Mouse (Mus musculus) midbrain, embryonic 14.5 days (tissue): ENCODE data around the gene Sbf2. TPM values are rescaled to one million over a fixed set of nuclear protein-coding genes. Genes with fewer than 3 reads are reported as not detected.

ENCODE experiments used
- ATAC-seq: fragments of 200-750 bp; cut with Nextera tagmentation; 2 replicates; pipeline ENCODE4 v1.8.0; 2017; ENCODE audit warnings: moderate number of reproducible peaks, moderate library complexity; ENCODE audit not compliant: low FRiP score, low TSS enrichment
- DNase-seq: peaks from one replicate; pipeline ENCODE4 v3.0.0-alpha.2; 2015
- H3K27ac ChIP-seq: fragments of 300-500 bp; sonication (generic); replicated peaks from 2 replicates; pipeline ENCODE4 v1.5.1; 2014; ENCODE audit warnings: mild to moderate bottlenecking, low read depth, low read length, moderate library complexity
- H3K27me3 ChIP-seq: fragments of 300-500 bp; sonication (generic); 2 replicates; pipeline ENCODE4 v1.6.1; 2014; ENCODE audit warnings: low read length, control low read depth, mixed read lengths; ENCODE audit not compliant: control insufficient read depth, insufficient read depth
- H3K36me3 ChIP-seq: fragments of 300-500 bp; sonication (generic); 2 replicates; pipeline ENCODE4 v1.6.1; 2014; ENCODE audit warnings: low read length, control low read depth; ENCODE audit not compliant: control insufficient read depth, insufficient read depth
- H3K4me1 ChIP-seq: fragments of 300-500 bp; sonication (generic); 2 replicates; pipeline ENCODE4 v1.6.1; 2014; ENCODE audit warnings: mild to moderate bottlenecking, antibody characterized with exemption, low read length, control low read depth; ENCODE audit not compliant: control insufficient read depth, insufficient read depth
- H3K4me2 ChIP-seq: fragments of 300-500 bp; sonication (generic); 2 replicates; pipeline ENCODE4 v1.6.1; 2014; ENCODE audit warnings: mild to moderate bottlenecking, low read length, moderate library complexity
- H3K4me3 ChIP-seq: fragments of 300-500 bp; sonication (generic); replicated peaks from 2 replicates; pipeline ENCODE4 v1.5.1; 2014; ENCODE audit warnings: low read depth, low read length
- H3K9ac ChIP-seq: fragments of 300-500 bp; sonication (generic); replicated peaks from 2 replicates; pipeline ENCODE4 v1.6.1; 2014; ENCODE audit warnings: mild to moderate bottlenecking, low read length, moderate library complexity
- H3K9me3 ChIP-seq: fragments of 300-500 bp; sonication (generic); 2 replicates; pipeline ENCODE4 v1.6.1; 2016; ENCODE audit warnings: low read length, control low read depth, mixed read lengths; ENCODE audit not compliant: control insufficient read depth
- WGBS: fragments of 180-500 bp; shearing (Covaris S2); extraction: QIAGEN DNeasy Blood & Tissue Kit; methylation state at CpG from one replicate; pipeline ENCODE4 v1.1.7; 2014; 5-methylcytosine and 5-hydroxymethylcytosine counted together
- polyA plus RNA-seq: library from polyadenylated mRNA; unstranded; fragments of >200 nt; fragmentation: Nextera tagmentation; extraction: Ambion mirVana; gene quantifications from 2 replicates; pipeline ENCODE4 v1.2.1, GENCODE M21; 2014

Gene Sbf2
- polyA plus RNA-seq, 1 experiment from 2014 or later = 73.5 TPM

- H3K4me2 ChIP-seq = peak overlapping the region; percentile 24; the same call in 1 of the 2 replicates
- H3K27me3 ChIP-seq = peaks cover 62% of the 10 kb centered on the region
- ATAC-seq (no peak), DNase-seq (peak; percentile 31)
- no peaks in the 10 kb centered on the region for H3K36me3 ChIP-seq
- 3% methylated on average over 28 of the region's 28 CpGs for whole genome bisulfite sequencing
- H3K4me3 ChIP-seq = peak overlapping the region; percentile 36; the same call in 1 of the 2 replicates
- H3K9ac ChIP-seq = no peak overlapping the region
- no peak overlapping the region for H3K27ac ChIP-seq
- peaks cover 30% of the 10 kb centered on the region for H3K4me1 ChIP-seq
- H3K9me3 ChIP-seq = no peaks in the 10 kb centered on the region
Measured at GRCm38 (mm10) chr7:110626186-110627098, 11.7 kb upstream of the Sbf2 start.

GRCm38 (mm10) chr7:110625489-110625888 is 10.8 kb upstream of the Sbf2 start:
- no peak overlapping the region for H3K27ac ChIP-seq
- no peak overlapping the region for H3K4me2 ChIP-seq
- H3K4me3 ChIP-seq = no peak overlapping the region
- no peak for DNase-seq
- no peak for ATAC-seq
- H3K9me3 ChIP-seq = no peaks in the 10 kb centered on the region
- H3K27me3 ChIP-seq = peaks cover 55% of the 10 kb centered on the region
- 61% methylated on average over 10 of the region's 10 CpGs for WGBS
- peaks cover 30% of the 10 kb centered on the region for H3K4me1 ChIP-seq
- no peak overlapping the region for H3K9ac ChIP-seq
- no peaks in the 10 kb centered on the region for H3K36me3 ChIP-seq

- DNase-seq (no peak), ATAC-seq (no peak)
- Histone ChIP-seq H3K9me3 (no peaks in the 10 kb centered on the region), H3K9ac (no peak overlapping the region), H3K4me2 (no peak overlapping the region), H3K27ac (no peak overlapping the region), H3K27me3 (peaks cover 54% of the 10 kb centered on the region), H3K4me1 (peaks cover 30% of the 10 kb centered on the region), H3K36me3 (no peaks in the 10 kb centered on the region), H3K4me3 (no peak overlapping the region)
- WGBS = 85% methylated on average over 13 of the region's 13 CpGs
Measured at GRCm38 (mm10) chr7:110624961-110625360, 10.2 kb upstream of the Sbf2 start.

GRCm38 (mm10) chr7:110624067-110624466 is 9.3 kb upstream of the Sbf2 start:
- H3K4me3 ChIP-seq = no peak overlapping the region
- peaks cover 45% of the 10 kb centered on the region for H3K27me3 ChIP-seq
- H3K4me2 ChIP-seq = no peak overlapping the region
- ATAC-seq = no peak
- WGBS = 57% methylated on average over 2 of the region's 2 CpGs
- DNase-seq = no peak
- H3K9me3 ChIP-seq = no peaks in the 10 kb centered on the region
- no peaks in the 10 kb centered on the region for H3K36me3 ChIP-seq
- H3K4me1 ChIP-seq = peaks cover 28% of the 10 kb centered on the region
- H3K27ac ChIP-seq = no peak overlapping the region
- H3K9ac ChIP-seq = no peak overlapping the region

- Histone ChIP-seq H3K9me3 (no peaks in the 10 kb centered on the region), H3K9ac (no peak overlapping the region), H3K27ac (no peak overlapping the region), H3K27me3 (peaks cover 6% of the 10 kb centered on the region), H3K4me3 (no peak overlapping the region), H3K4me2 (no peak overlapping the region), H3K4me1 (no peaks in the 10 kb centered on the region), H3K36me3 (no peaks in the 10 kb centered on the region)
- WGBS = 60% methylated on average over 9 of the region's 9 CpGs
- ATAC-seq (no peak), DNase-seq (no peak)
Measured at GRCm38 (mm10) chr7:110619086-110619611, 4.4 kb upstream of the Sbf2 start.

GRCm38 (mm10) chr7:110615792-110616191 is 1.1 kb upstream of the Sbf2 start:
- 14% methylated on average over 11 of the region's 11 CpGs for WGBS
- no peaks in the 10 kb centered on the region for H3K9me3 ChIP-seq
- no peaks in the 10 kb centered on the region for H3K36me3 ChIP-seq
- no peak overlapping the region for H3K27ac ChIP-seq
- peaks cover 6% of the 10 kb centered on the region for H3K27me3 ChIP-seq
- H3K4me3 ChIP-seq = peak overlapping the region; percentile 94; the same call in 1 of the 2 replicates
- H3K4me2 ChIP-seq = peak overlapping the region; percentile 87
- DNase-seq = no peak
- ATAC-seq = no peak
- H3K9ac ChIP-seq = no peak overlapping the region
- H3K4me1 ChIP-seq = peaks cover 11% of the 10 kb centered on the region; the same call in 1 of the 2 replicates

GRCm38 (mm10) chr7:110615151-110615631 is 469 bp upstream of the Sbf2 start:
- peak overlapping the region; percentile 96 for H3K9ac ChIP-seq
- no peaks in the 10 kb centered on the region for H3K36me3 ChIP-seq
- H3K27me3 ChIP-seq = peaks cover 6% of the 10 kb centered on the region
- H3K9me3 ChIP-seq = no peaks in the 10 kb centered on the region
- H3K4me3 ChIP-seq = peak overlapping the region; percentile 94
- 1% methylated on average over 20 of the region's 20 CpGs for WGBS
- peak overlapping the region; percentile 97 for H3K27ac ChIP-seq
- DNase-seq (peak; percentile 67), ATAC-seq (no peak; the same call in 1 of the 2 replicates)
- peak overlapping the region; percentile 87 for H3K4me2 ChIP-seq
- peaks cover 11% of the 10 kb centered on the region; the same call in 1 of the 2 replicates for H3K4me1 ChIP-seq

- H3K9ac ChIP-seq = peak overlapping the region; percentile 96
- H3K4me3 ChIP-seq = peak overlapping the region; percentile 94
- H3K4me2 ChIP-seq = peak overlapping the region; percentile 87
- H3K4me1 ChIP-seq = peaks cover 11% of the 10 kb centered on the region; the same call in 1 of the 2 replicates
- ATAC-seq (no peak), DNase-seq (no peak)
- H3K27me3 ChIP-seq = peaks cover 6% of the 10 kb centered on the region
- no peaks in the 10 kb centered on the region for H3K36me3 ChIP-seq
- H3K9me3 ChIP-seq = no peaks in the 10 kb centered on the region
- peak overlapping the region; percentile 97 for H3K27ac ChIP-seq
- 4% methylated on average over 17 of the region's 17 CpGs for WGBS
Measured at GRCm38 (mm10) chr7:110613381-110614132, 1.2 kb downstream of the Sbf2 start.
